Mouse (Mus musculus): Measurements from ENCODE around the gene Trpc7.

The Trpc7 gene

DNA sequence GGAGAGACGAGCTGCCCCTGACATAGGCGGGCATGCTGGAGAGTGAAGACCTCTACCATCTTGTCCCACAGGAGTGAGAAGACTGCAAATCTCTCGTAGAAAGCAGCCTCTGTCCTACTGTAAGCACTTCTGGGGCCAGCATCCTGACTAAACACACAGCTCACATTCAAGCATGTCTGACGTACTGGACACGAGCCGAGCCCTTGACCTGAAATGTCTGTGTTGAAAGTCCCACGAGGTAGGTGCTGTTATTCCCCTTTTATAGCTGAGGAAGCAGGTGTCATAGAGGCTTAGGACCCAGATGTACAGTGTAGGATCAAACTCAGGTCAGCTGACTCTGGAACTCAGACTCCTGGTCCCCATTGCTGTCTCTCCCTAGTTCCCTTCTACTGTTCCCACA, 146.4 kb downstream of the Trpc7 start:
- no peak for DNase-seq (ENCODE audit: low read depth, low spot score)

DNA sequence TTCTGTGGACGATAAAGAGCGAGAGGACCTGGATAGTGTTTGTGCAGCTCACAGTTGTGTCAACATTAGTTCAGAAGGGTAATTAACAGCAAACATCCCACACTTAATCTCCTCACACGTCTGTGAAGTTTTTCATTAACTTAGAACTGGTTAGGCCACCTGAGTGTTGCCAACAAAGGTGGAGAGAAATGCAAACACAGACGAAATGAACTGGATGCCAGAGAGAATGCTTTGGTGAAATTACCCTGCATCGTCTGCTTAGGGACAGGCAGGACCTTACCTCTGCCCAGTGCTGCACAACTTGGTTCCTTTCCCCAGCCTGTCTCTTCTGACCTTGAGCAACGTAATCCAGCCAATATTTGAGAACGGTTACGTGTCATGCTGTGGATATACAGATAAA, 148.2 kb downstream of the Trpc7 start:
- no peak for DNase-seq (ENCODE audit: low read depth, low spot score)

- DNase-seq (ENCODE audit: low read depth, low spot score), result no peak
Measured at GRCm38 (mm10) chr13:56746739-56747532, 148.9 kb downstream of the Trpc7 start.

DNA sequence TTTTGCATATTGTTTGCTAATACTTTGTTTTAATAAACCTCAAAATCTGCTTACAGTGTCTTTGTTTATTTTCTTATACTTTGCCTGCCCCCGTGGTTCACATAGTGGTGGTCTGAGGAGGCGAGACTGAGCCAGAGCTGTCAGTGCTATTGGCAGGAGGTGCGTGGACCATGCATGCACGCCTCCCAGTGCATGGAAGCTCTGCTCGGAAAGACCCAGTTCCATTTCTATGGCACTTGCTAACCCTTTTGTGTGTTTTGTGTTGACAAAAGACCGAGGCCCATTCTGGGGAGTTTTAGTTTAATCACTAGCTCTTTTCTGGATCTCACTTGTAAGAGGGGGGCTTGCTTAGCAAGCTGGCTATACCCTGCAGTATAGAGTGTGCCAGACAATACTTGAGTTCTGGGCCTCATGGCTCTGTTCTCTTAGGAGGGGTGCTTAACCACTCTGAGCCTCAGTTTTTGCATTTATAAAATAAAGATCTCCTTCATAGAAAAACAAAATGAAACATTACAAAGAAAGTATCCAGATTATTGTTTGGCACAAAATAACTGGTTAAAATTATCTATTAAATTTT, 153.4 kb downstream of the Trpc7 start:
- DNase-seq (ENCODE audit: low read depth, low spot score), result no peak

DNA sequence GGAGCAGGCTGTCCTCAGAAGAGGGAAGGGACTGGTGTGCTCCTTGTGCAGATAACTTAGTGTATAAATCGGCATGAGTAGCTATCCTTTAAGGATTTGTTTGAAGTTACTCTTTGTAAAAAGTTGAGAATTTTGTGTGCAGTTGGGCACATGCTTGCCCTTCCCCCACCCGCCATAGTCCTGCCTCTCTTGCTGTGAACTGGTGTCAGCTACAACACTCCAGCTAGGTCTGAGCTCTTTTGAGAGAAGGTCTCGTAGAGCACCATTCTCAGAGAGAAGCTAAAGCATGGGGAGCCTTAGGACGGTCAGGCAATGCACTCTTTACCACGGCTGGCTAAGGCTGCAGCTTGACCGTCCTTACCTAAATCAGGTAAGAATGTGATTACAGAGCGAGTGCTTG, 154.1 kb downstream of the Trpc7 start:
- DNase-seq (ENCODE audit: low read depth, low spot score), result no peak

DNA sequence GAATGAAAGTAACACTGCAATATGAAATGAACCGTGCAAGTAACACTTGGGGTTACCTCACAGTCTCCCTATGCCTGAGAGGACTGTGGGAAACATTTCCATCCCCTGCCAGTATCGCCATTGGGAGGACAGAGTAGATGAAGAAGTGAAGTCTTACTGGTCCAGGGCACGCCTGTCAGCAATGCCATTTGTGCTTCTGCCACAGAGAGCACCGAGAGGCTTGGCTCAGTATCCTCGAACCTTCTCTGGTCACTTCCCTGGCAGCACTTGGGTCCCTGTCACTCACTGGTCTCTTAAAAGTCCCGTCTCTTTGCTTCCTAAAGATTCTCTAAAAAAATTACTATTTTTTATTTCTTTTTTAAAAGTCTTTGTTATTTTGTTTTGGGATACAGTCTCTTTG, 155.3 kb downstream of the Trpc7 start:
- no peak for DNase-seq (ENCODE audit: low read depth, low spot score)

DNA sequence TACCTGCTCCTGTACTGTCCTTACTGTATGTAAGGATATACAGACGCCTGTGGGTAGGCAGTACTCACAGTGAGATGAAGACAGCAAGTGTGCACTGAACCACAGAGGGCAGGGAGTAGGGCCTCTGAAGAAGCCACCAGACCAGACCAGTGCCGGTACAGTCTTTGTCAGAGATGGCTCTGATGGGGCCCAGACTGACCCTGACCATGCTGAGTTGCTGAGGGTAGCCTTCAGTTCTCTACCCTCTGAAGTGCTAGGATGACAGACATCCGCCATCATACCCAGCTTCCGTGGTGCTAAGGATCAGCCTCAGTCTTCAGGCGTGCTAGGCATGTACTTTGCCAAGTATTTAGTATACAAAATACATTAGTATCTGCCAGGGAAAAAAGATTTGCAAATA, 156.2 kb downstream of the Trpc7 start:
- DNase-seq (ENCODE audit: low read depth, low spot score), result no peak

DNA sequence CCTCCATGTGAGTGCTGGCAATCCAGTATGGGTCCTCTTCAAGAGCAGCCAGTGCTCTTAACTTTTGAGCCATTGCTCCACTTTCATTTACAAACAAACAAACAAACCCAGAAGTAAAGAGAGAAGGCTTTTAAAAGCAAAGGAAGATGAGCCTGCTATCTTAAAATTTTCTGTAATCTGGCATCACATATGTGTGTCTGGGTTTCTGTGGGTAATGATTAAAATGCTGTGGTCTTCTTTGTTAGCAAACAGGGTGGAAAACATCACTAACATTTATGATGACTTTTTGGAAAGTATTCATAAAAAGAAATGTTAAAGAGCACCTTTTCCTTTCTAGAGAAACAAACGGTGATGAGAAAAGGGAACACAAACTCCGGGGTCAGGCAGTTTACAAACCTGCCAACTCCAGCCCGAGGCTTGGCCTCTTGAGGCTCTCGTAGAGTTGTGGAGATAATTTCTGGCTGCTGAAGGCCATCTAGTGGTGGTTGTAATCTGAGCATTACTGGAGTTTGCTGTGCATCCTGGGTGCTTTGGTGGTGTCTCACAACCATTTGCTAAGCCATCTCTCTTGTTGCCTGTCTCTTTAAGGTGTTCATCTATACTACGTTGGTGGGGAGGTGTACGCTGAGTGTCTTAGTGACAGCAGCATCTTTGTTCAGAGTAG, 160.4 kb downstream of the Trpc7 start:
- peak; percentile 29 for DNase-seq (ENCODE audit: low read depth, low spot score)

DNA sequence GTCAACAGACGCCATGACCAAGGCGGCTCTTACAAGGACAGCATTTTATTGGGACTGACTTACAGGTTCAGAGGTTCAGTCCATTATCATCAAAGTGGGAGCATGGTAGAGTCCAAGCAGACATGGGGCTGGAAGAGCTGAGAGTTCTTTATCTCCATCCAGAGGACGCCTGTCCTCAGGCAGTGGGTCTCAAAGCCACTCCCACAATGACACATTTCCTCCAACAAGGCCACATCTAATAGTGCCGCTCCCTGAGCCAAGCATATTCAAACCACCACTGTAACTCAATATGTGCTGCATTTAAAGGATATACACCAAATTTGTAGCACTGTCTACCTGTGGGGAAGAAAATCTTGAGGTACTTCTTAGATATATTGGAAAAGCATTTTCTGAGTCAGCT, 161.2 kb downstream of the Trpc7 start:
- DNase-seq (ENCODE audit: low read depth, low spot score), result no peak

GRCm38 (mm10) chr13:56729046-56729445, 166.7 kb downstream of the Trpc7 start:
- DNase-seq (ENCODE audit: low read depth, low spot score), result no peak

GRCm38 (mm10) chr13:56726551-56726950, 169.2 kb downstream of the Trpc7 start:
- DNase-seq (ENCODE audit: low read depth, low spot score), result no peak

Data from skeletal muscle tissue, adult 2 months (tissue).